Mouse (Mus musculus): ENCODE data around the gene Comtd1. TPM values are rescaled to one million over a fixed set of nuclear protein-coding genes. Genes with fewer than 3 reads are reported as not detected.

The Comtd1 gene
- total RNA-seq, 4 experiments from 2014 or later: 75.0 to 92.2 (median 80.6) TPM

DNA sequence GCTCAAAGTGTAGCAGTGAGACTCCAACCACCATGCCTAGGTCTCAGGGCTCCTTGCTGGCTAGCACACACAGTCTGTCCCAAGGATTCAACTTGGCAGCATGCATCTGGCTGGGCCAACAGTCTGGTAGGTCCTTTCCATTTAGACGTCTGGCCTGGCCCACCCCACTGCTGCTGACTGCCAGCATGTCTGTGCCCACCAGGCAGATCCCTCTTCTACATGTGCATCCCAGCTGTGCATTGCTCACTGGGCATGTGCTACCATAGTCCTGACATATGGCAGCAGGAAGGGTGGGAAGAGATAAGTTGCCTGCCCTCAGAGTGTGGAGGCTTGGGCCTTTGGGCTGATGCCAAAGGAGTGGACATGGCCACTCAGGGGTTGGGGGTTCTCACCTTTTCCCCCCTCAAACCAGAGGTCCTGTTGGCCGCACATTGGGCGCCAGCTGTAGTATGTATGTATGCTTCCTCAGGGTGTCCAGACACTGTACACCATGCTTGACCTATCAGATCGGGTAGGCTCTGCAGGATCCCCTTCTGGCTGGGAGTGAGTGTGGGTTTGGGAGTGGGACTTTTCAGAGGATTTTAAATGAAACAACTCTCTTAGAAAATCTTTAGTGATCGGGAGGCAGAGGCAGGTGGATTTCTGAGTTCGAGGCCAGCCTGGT lies 46.1 kb downstream of the Comtd1 start:
- no peak for DNase-seq

DNA sequence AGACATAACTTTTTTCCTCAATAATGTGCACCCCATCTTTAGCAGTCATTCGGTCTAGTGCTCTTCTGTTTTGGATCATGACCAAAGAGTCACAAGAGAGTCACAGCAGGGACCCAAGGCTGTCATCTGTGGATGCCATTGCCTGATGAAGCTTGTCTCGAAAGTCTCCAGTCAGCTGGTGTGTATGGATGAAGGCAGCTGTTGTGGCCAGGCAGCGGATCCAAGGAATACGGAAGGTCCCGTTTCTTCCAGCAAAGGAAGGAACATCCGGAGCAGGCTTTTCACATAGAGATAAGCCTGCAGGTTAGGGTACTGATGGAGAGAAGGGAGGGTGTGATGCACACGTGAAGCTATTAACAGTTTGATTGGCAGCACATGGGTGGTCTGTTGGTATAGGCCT lies 47.2 kb downstream of the Comtd1 start:
- DNase-seq: no peak

DNA sequence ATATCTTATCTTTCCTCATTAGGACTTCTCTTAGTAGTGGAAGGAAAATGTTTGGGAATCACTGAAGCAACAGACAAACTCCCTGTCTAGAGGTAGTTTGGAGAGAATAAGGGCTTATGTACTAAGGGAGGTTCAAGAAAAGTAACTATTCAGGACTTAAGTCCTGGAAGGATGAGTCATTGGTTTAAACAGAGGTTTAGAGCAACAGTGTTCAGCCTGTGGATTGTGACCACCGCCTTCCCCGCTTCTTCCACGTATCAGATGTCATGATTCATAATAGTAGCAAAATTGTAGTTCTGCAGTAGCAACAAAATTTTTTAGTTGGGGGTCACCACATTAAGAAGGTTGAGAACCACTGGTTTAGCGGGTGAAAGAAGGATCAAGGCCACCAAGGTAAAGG lies 48.1 kb downstream of the Comtd1 start:
- DNase-seq: no peak

Other genes with a start within 250 kb of the Comtd1 start
- gene Dupd1, start 134.4 kb downstream of the Comtd1 start, total RNA-seq (2022): 1 to 10 TPM in 2 of 4 experiments, under 1 TPM in 1, not detected in 1; 0.74 to 1.3 (median 1.3) TPM
- gene Samd8, start 98.4 kb downstream of the Comtd1 start, total RNA-seq (2022): 10 to 100 TPM; 51.8 to 77.2 (median 64.6) TPM
- gene Dusp13, start 97.8 kb downstream of the Comtd1 start, total RNA-seq (2022): under 1 TPM; 0.44 to 0.86 (median 0.56) TPM
- 100 to 1,000 TPM; 190 to 233 (median 209) TPM for gene Vdac2, start 23.7 kb downstream of the Comtd1 start, total RNA-seq (2022)
- 10 to 100 TPM; 30.6 to 41.2 (median 34.7) TPM for gene Zfp503, start 140.6 kb upstream of the Comtd1 start, total RNA-seq (2022)
- 1 to 10 TPM; 3.4 to 8.5 (median 5.7) TPM for gene Lrmda, start 170.7 kb upstream of the Comtd1 start, total RNA-seq (2022)